Mouse (Mus musculus): ENCODE measurements around the gene Asap2.

DNA sequence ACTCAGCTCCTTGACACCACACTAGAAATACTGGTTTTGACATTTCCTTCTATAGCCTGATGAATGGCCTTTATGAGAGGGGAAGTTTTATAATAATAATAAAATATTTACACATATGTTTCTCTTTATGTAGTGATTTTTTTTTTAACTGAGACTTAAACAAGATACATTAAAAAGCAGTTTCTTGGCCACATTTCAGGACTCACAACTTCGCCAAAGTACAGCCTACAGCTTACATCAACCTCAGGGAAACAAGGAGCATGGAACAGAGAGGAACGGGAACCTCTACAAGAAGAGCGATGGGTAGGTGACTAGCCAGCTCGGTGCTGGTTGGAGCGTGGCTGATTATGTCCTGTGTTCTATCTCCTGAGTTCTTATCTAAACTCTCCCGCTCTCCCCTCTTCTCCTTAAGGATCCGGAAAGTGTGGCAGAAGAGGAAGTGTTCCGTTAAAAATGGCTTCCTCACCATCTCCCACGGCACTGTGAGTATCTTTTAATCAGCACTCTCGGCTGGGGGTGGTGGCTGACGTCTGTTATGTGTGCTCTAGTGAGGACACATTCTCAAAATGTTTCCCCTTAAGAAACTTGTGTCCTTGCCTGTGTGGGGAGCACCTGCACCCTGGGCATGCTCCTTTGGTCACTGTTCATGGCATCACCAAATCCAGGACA, 227.7 kb downstream of the Asap2 start:
- TF ChIP-seq CTCF (IDR thresholded peaks at IDR 0.05; ENCODE audit: low read depth, low read length) (no peak), POLR2A (IDR thresholded peaks at IDR 0.05; ENCODE audit: extremely low read depth, insufficient read depth, low read length) (no peak)
